Mouse (Mus musculus): ENCODE data around the gene Gm21440.
"Not testable (repeated sequence)": the region's sequence is repeated elsewhere in the genome, so short reads cannot be mapped to it uniquely, and the experiment has no call there.

Gene Gm21440

GRCm38 (mm10) chrY:13252091-13252490, at the start of gene Gm21440, which contains the start of gene Gm21454:
Gm21440 (plus strand) TSS chrY:13252391.
Gm21454 (plus strand) TSS chrY:13252442.
- DNase-seq (ENCODE audit: low read depth): not testable (repeated sequence)

GRCm38 (mm10) chrY:13223828-13224227, 28.4 kb upstream of the Gm21440 start, which contains the start of gene Gm21828:
Gm21828 (minus strand) TSS chrY:13223928.
- not testable (repeated sequence) for DNase-seq (ENCODE audit: low read depth)
